Mouse (Mus musculus): ENCODE results near the gene Aox1. TPM values are rescaled to one million over a fixed set of nuclear protein-coding genes. Genes with fewer than 3 reads are reported as not detected.

Aox1 gene
- polyA plus RNA-seq, 1 experiment from 2014 or later = 0.10 TPM

- ATAC-seq (ENCODE audit: insufficient number of reproducible peaks, insufficient read depth, low FRiP score, low TSS enrichment, low read depth) = no peak
- Histone ChIP-seq H3K36me3 (no peaks in the 10 kb centered on the region), H3K27ac (no peak within 1 kb of the TSS), H3K4me1 (peaks cover 3% of the 10 kb centered on the region), H3K4me2 (peak within 1 kb of the TSS; percentile 45), H3K9me3 (no peaks in the 10 kb centered on the region), H3K27me3 (no peaks in the 10 kb centered on the region), H3K9ac (0 out of 2 replicates have a peak within 1 kb of the TSS, but pooled peaks have one; percentile 32), H3K4me3 (peak within 1 kb of the TSS; percentile 12; the same call in 1 of the 2 replicates)
- WGBS = 10% methylated on average over 11 of the region's 11 CpGs
Measured at GRCm38 (mm10) chr1:58112880-58113279, 83.1 kb downstream of the Aox1 start, which contains the start of gene Aox3. Aox3 (plus strand) TSS chr1:58113130.

GRCm38 (mm10) chr1:58113441-58113840, 83.7 kb downstream of the Aox1 start:
- no peak for ATAC-seq (ENCODE audit: insufficient number of reproducible peaks, insufficient read depth, low FRiP score, low TSS enrichment, low read depth)
- no peak overlapping the region for H3K4me3 ChIP-seq

GRCm38 (mm10) chr1:58114021-58114560, 84.4 kb downstream of the Aox1 start:
- no peak overlapping the region for H3K4me3 ChIP-seq
- no peak for ATAC-seq (ENCODE audit: insufficient number of reproducible peaks, insufficient read depth, low FRiP score, low TSS enrichment, low read depth)
- H3K27me3 ChIP-seq = no peaks in the 10 kb centered on the region
- H3K27ac ChIP-seq = no peak overlapping the region
- WGBS = 75% methylated on average over 6 of the region's 6 CpGs
- H3K36me3 ChIP-seq = no peaks in the 10 kb centered on the region
- no peak overlapping the region for H3K4me2 ChIP-seq
- peaks cover 3% of the 10 kb centered on the region for H3K4me1 ChIP-seq
- H3K9ac ChIP-seq = no peak overlapping the region
- no peaks in the 10 kb centered on the region for H3K9me3 ChIP-seq

More at GRCm38 (mm10) chr1:58113441-58113840, 83.7 kb downstream of the Aox1 start:
- H3K9ac ChIP-seq = no peak overlapping the region
- H3K36me3 ChIP-seq = no peaks in the 10 kb centered on the region
- no peak overlapping the region; the same call in 1 of the 2 replicates for H3K4me2 ChIP-seq
- no peak overlapping the region for H3K27ac ChIP-seq
- peaks cover 3% of the 10 kb centered on the region for H3K4me1 ChIP-seq
- no peaks in the 10 kb centered on the region for H3K9me3 ChIP-seq
- H3K27me3 ChIP-seq = no peaks in the 10 kb centered on the region

- no peaks in the 10 kb centered on the region for H3K27me3 ChIP-seq
- 70% methylated on average over 12 of the region's 12 CpGs for WGBS
Measured at GRCm38 (mm10) chr1:58114666-58115375, 85.1 kb downstream of the Aox1 start.

GRCm38 (mm10) chr1:58118231-58118630, 88.5 kb downstream of the Aox1 start:
- WGBS = 79% methylated on average over 3 of the region's 3 CpGs
- no peak overlapping the region for H3K4me2 ChIP-seq

More at GRCm38 (mm10) chr1:58114666-58115375, 85.1 kb downstream of the Aox1 start:
- Histone ChIP-seq H3K9me3 (no peaks in the 10 kb centered on the region), H3K36me3 (no peaks in the 10 kb centered on the region), H3K4me3 (no peak overlapping the region), H3K4me2 (no peak overlapping the region), H3K27ac (no peak overlapping the region), H3K9ac (no peak overlapping the region), H3K4me1 (peaks cover 3% of the 10 kb centered on the region)
- ATAC-seq (ENCODE audit: insufficient number of reproducible peaks, insufficient read depth, low FRiP score, low TSS enrichment, low read depth) = no peak

GRCm38 (mm10) chr1:58124901-58125300, 95.2 kb downstream of the Aox1 start:
- H3K4me1 ChIP-seq = no peaks in the 10 kb centered on the region
- no peak for ATAC-seq (ENCODE audit: insufficient number of reproducible peaks, insufficient read depth, low FRiP score, low TSS enrichment, low read depth)
- H3K4me2 ChIP-seq = no peak overlapping the region

More at GRCm38 (mm10) chr1:58118231-58118630, 88.5 kb downstream of the Aox1 start:
- Histone ChIP-seq H3K27ac (no peak overlapping the region), H3K4me3 (no peak overlapping the region), H3K27me3 (no peaks in the 10 kb centered on the region), H3K36me3 (no peaks in the 10 kb centered on the region), H3K9ac (no peak overlapping the region), H3K9me3 (no peaks in the 10 kb centered on the region), H3K4me1 (no peaks in the 10 kb centered on the region)
- no peak for ATAC-seq (ENCODE audit: insufficient number of reproducible peaks, insufficient read depth, low FRiP score, low TSS enrichment, low read depth)

GRCm38 (mm10) chr1:58137891-58138290, 108.2 kb downstream of the Aox1 start:
- Histone ChIP-seq H3K4me2 (no peak overlapping the region), H3K36me3 (no peaks in the 10 kb centered on the region), H3K4me1 (no peaks in the 10 kb centered on the region), H3K27me3 (no peaks in the 10 kb centered on the region), H3K9ac (no peak overlapping the region), H3K4me3 (no peak overlapping the region), H3K27ac (no peak overlapping the region), H3K9me3 (no peaks in the 10 kb centered on the region)
- no peak for ATAC-seq (ENCODE audit: insufficient number of reproducible peaks, insufficient read depth, low FRiP score, low TSS enrichment, low read depth)

More at GRCm38 (mm10) chr1:58124901-58125300, 95.2 kb downstream of the Aox1 start:
- no peaks in the 10 kb centered on the region for H3K36me3 ChIP-seq
- no peaks in the 10 kb centered on the region for H3K9me3 ChIP-seq
- H3K4me3 ChIP-seq = no peak overlapping the region
- 90% methylated on average over 8 of the region's 8 CpGs for WGBS
- H3K27ac ChIP-seq = no peak overlapping the region
- no peak overlapping the region for H3K9ac ChIP-seq
- no peaks in the 10 kb centered on the region for H3K27me3 ChIP-seq

GRCm38 (mm10) chr1:58138986-58139385, 109.3 kb downstream of the Aox1 start:
- H3K4me1 ChIP-seq = no peaks in the 10 kb centered on the region
- H3K27me3 ChIP-seq = no peaks in the 10 kb centered on the region
- H3K4me3 ChIP-seq = no peak overlapping the region
- H3K36me3 ChIP-seq = no peaks in the 10 kb centered on the region
- H3K9ac ChIP-seq = no peak overlapping the region
- no peaks in the 10 kb centered on the region for H3K9me3 ChIP-seq
- no peak overlapping the region for H3K4me2 ChIP-seq
- 91% methylated on average over 9 of the region's 9 CpGs for WGBS
- H3K27ac ChIP-seq = no peak overlapping the region
- no peak for ATAC-seq (ENCODE audit: insufficient number of reproducible peaks, insufficient read depth, low FRiP score, low TSS enrichment, low read depth)

- Histone ChIP-seq H3K4me2 (no peak overlapping the region), H3K9ac (no peak overlapping the region), H3K27ac (no peak overlapping the region), H3K4me1 (no peaks in the 10 kb centered on the region), H3K27me3 (no peaks in the 10 kb centered on the region), H3K36me3 (no peaks in the 10 kb centered on the region), H3K4me3 (no peak overlapping the region), H3K9me3 (no peaks in the 10 kb centered on the region)
- WGBS = 83% methylated on average over 5 of the region's 5 CpGs
- no peak for ATAC-seq (ENCODE audit: insufficient number of reproducible peaks, insufficient read depth, low FRiP score, low TSS enrichment, low read depth)
Measured at GRCm38 (mm10) chr1:58140607-58141006, 110.9 kb downstream of the Aox1 start.

- no peak overlapping the region for H3K4me2 ChIP-seq
- no peak for ATAC-seq (ENCODE audit: insufficient number of reproducible peaks, insufficient read depth, low FRiP score, low TSS enrichment, low read depth)
- no peak overlapping the region for H3K27ac ChIP-seq
- H3K9me3 ChIP-seq = no peaks in the 10 kb centered on the region
- no peaks in the 10 kb centered on the region for H3K4me1 ChIP-seq
- no peaks in the 10 kb centered on the region for H3K36me3 ChIP-seq
- H3K9ac ChIP-seq = no peak overlapping the region
- WGBS = 69% methylated on average over 10 of the region's 10 CpGs
- no peak overlapping the region for H3K4me3 ChIP-seq
- no peaks in the 10 kb centered on the region for H3K27me3 ChIP-seq
Measured at GRCm38 (mm10) chr1:58144384-58145069, 114.8 kb downstream of the Aox1 start.

GRCm38 (mm10) chr1:58146026-58146425, 116.3 kb downstream of the Aox1 start:
- ATAC-seq (ENCODE audit: insufficient number of reproducible peaks, insufficient read depth, low FRiP score, low TSS enrichment, low read depth) = no peak
- Histone ChIP-seq H3K4me3 (no peak overlapping the region), H3K27me3 (no peaks in the 10 kb centered on the region), H3K9me3 (no peaks in the 10 kb centered on the region), H3K4me1 (no peaks in the 10 kb centered on the region), H3K9ac (no peak overlapping the region), H3K27ac (no peak overlapping the region), H3K4me2 (no peak overlapping the region), H3K36me3 (no peaks in the 10 kb centered on the region)
- 87% methylated on average over 10 of the region's 10 CpGs for WGBS

- Histone ChIP-seq H3K9ac (no peak overlapping the region), H3K4me3 (no peak overlapping the region), H3K4me1 (no peaks in the 10 kb centered on the region), H3K27me3 (no peaks in the 10 kb centered on the region), H3K27ac (no peak overlapping the region), H3K4me2 (no peak overlapping the region), H3K9me3 (no peaks in the 10 kb centered on the region), H3K36me3 (no peaks in the 10 kb centered on the region)
- no peak for ATAC-seq (ENCODE audit: insufficient number of reproducible peaks, insufficient read depth, low FRiP score, low TSS enrichment, low read depth)
- WGBS = 71% methylated on average over 6 of the region's 6 CpGs
Measured at GRCm38 (mm10) chr1:58147776-58148175, 118.0 kb downstream of the Aox1 start.

All from embryonic facial prominence, embryonic 13.5 days (tissue).